Mouse (Mus musculus): ENCODE results near the gene Mrps23.

Mrps23 gene

DNA sequence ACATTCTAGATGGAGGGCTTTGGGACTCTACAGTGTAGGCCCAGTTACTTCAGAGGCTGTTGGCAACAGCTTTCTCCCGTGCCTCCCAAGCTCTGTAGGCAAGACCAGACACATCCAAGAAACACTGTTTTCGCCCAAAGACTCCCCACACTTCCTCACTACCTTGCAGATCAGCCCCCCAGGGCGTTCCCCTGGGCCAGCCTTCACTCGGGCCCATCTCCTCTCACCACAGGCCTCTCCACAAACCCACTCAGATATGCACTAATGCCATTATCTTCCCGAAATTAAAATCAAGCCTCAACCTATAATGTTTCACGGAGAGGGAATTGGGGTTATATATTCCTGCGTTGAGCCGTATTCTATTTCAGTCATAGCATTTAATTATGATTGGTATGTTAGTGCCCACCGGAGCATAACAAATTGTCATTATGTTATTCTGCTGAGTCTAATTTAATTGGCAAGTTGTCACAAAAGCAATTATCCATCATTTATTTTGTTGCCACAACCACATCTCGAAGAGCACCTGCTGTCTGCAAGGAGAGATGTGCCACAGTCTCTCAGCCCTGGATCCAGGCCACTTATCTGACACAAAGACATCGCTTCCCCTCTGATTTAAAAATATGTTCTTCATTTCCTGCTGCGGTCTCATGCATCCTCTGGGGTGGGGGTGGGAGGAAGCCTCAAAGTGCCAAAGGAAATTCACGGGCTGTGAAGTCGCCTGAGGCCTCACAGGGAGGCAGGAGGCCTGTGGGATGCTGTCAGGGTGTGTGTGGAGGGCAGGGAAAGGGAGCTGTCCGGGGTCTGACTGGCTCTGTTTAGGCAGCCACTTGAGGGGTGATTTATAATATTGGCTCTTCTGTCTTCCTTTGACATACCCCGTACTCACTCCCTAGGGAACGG lies 29.6 kb downstream of the Mrps23 start:
- in situ Hi-C loops (cut with MboI; ENCODE audit: low pct_unique_long_range_greater_than_20kb in 1 of 2, low sequenced_read_pairs in 2 of 2, unreplicated experiment in 1 of 2): no loop called here

DNA sequence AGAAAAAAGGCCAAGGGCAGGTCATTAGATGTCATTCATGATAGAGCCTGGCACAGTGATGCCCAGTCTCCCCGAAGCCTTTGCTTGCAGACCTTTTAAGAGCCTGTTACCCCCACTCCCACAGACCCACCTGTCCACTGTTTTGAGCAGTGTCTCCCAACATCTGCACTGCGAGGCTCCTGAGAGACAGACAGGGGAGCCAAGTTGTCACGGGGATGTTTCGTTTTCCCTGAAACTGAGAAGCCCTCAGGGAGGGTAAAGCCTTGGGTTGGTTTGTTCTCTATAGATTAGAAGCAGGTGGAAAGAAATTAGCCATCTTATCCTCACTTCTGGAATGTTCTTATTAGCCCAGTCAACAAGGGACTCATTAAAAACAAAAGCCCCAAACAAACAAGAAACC lies 30.6 kb downstream of the Mrps23 start:
- in situ Hi-C loops (cut with MboI; ENCODE audit: low pct_unique_long_range_greater_than_20kb in 1 of 2, low sequenced_read_pairs in 2 of 2, unreplicated experiment in 1 of 2): no loop called here

DNA sequence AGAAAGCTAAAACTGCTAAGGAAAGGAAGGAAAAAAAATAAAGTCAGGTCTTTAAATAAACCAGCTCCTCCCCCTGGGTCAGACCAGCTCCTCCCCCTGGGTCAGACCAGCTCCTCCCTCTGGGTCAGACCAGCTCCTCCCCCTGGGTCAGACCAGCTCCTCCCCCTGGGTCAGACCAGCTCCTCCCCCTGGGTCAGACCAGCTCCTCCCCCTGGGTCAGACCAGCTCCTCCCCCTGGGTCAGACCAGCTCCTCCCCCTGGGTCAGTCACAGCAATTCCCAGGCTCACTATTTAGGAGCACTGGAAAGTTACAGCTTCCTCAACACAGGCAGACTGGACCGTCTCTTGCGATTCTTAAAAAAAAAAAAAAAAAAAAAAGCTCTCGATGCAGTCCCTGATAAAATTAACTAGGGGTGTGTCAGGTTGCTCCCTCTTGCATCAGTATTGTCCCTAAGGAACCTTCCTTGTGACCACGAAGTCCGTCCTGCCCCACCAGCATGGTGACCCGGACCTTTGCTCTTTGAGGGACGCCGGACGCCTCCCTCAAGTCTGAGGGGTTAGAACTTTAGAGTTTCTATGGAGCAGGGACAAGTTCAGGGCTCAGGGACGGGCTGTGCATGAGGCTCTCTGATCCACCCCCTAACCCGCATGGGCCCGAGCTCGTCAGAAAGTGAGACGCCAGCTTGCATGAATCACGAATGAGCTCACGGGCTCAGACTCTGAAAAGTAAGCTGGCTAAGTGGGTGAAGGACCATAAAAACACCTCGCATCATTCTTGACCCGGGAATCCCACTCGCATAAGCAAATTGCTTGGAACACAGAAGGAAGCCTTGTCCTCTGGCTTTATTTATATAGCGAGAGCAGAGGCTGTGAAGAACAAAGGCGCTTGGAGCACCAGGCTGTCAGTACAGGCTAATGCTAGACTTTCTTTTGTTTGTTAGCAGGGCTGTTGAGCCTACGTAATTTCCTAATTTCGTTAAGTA lies 31.3 kb downstream of the Mrps23 start:
- in situ Hi-C loops (cut with MboI; ENCODE audit: low pct_unique_long_range_greater_than_20kb in 1 of 2, low sequenced_read_pairs in 2 of 2, unreplicated experiment in 1 of 2): no loop called here

DNA sequence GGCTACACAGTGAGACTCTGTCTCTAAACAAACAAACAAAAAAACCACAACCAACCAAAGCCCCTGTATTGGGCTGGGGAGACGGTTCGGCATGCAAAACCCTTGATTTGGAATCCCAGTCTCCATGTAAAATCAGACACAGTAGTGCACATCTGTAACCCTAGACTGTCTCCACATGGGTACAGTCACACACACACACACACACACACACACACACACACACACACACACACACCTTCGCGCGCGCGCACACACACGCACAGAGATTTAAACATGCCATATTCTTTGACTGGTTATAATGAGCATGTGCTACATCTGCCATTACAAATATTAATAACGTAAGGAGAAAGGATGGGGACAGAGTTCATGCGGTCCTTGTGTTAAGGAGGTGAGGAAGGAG lies 36.1 kb downstream of the Mrps23 start:
- in situ Hi-C loops (cut with MboI; ENCODE audit: low pct_unique_long_range_greater_than_20kb in 1 of 2, low sequenced_read_pairs in 2 of 2, unreplicated experiment in 1 of 2): no loop called here

DNA sequence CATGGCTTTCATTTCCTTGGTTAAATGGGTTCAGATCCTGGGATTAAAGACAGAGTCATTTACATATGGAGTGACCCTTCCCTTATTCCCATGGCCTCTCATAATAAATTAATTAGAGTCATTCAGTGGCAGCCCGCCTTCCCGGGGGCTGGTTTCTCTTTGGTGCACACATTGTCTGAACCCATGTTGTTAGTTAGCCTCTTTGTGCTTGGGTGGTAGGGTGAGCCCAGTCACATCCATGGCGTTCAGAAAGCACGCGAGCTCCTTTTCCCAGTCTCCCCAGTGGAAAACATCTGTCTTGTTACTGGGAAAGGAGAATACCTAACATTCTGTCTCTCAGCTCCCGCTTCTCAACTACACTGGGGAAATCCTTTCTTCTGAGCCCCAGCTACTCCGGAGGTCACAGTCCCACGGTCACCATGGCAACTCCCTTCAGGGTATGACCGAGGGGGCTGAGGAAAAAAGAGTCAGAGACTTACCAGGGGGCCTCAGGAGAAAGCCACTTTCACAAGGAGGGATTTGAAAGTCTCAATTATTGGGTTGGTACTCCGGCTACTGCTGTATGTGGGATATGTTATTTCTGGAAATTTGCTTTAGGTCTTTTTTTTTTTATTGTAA lies 36.7 kb downstream of the Mrps23 start:
- in situ Hi-C loops (cut with MboI; ENCODE audit: low pct_unique_long_range_greater_than_20kb in 1 of 2, low sequenced_read_pairs in 2 of 2, unreplicated experiment in 1 of 2): no loop called here

DNA sequence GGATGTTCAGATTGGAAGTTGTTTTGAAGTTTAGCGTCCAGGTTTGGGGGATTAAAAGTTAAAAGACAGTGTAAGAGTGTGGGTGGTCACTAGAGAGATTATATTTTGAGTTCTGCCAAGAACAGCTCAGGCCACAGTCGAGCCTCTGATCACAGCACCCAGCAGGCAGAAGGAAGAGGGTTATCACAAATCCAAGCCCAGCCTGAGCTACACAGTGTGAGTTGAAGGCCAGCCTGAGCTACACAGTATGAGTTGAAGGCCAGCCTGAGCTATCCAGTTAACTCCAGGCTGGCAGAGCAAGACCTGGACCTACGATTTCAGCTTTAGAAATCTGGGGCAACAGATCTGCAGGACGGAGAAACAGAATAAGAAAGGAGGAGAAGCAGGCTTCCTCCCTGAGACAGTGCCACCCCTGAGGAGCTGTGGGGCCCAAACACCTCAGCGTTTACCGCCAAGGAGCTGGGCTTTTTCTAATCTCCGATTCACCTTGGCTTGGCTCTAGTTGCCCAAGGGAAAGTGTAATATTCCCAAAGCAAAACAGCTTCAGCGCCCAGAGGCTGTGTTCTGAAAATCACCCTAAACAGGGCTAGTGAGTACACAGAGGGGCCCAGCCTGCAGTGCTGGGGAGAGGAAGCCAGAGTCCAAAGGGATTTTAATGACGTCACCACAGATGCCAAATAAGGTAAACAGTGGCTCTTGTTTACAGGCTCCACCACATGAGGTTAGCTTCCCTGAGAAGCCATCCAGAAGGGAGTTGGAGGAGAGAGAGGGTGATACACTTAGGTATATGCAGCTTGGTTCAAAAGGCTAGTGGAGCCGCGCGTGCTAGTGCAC lies 37.5 kb downstream of the Mrps23 start:
- in situ Hi-C loops (cut with MboI; ENCODE audit: low pct_unique_long_range_greater_than_20kb in 1 of 2, low sequenced_read_pairs in 2 of 2, unreplicated experiment in 1 of 2): no loop called here

DNA sequence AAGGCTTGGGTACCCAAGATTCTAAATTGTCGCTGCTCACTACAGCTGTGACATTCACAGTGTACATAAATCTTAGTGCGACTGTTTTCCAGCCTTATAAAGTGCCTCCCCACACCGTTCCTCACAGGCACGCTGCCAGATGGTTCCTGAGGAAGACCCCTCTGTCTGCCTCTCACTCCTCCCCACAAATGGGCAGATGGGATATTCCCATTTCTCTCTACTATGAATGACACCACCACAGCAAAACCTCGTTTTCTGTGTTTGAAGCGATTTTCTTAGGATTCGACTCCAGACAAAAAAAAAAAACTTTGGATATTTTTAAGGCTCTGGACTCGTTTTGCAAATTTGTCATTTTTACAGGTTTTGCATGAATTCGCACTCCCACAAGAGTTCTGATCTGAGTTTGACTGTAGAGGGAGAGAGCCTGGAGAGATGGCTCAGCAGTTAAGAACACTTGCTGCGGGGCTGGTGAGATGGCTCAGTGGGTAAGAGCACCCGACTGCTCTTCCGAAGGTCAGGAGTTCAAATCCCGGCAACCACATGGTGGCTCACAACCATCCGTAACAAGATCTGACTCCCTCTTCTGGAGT lies 41.5 kb downstream of the Mrps23 start:
- in situ Hi-C loops (cut with MboI; ENCODE audit: low pct_unique_long_range_greater_than_20kb in 1 of 2, low sequenced_read_pairs in 2 of 2, unreplicated experiment in 1 of 2): no loop called here

DNA sequence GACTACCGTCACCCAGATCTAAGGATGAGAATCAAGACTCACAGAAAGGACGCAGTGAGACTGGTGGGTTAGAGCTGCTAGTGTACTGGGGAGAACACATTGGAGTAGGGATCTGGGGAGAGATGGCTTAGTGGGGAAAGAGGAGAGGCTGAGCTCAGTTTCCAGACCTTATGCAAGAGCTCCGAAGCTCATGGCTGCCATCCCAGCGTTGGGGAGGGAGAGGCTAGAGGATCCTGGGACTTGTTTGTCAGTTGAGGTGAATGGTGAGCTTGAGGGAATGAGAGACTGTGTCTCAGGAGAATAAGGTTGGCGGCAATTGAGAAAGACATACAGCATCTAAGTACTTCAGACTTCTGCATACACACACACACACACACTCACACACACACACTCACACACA lies 44.4 kb downstream of the Mrps23 start:
- in situ Hi-C loops (cut with MboI; ENCODE audit: low pct_unique_long_range_greater_than_20kb in 1 of 2, low sequenced_read_pairs in 2 of 2, unreplicated experiment in 1 of 2): no loop called here

DNA sequence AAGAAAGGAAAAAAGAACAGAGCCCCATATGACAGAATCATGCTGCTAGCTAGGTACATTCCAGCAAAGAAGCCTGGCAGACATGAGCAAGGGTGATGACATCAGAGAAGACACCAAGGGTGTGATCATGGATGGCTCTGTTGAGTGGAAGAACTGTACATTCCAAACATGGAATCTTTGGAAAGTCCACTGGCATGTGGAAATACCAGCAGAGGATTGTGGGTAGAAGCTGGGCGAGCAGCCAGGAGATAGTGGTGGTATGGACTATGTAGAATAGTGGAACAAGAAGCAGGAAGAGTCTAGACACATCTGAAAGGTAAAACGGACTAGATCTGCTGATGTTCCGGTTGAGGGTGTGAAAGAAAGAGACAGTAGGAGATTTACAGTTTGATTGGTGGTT lies 46.4 kb downstream of the Mrps23 start:
- in situ Hi-C loops (cut with MboI; ENCODE audit: low pct_unique_long_range_greater_than_20kb in 1 of 2, low sequenced_read_pairs in 2 of 2, unreplicated experiment in 1 of 2): no loop called here

DNA sequence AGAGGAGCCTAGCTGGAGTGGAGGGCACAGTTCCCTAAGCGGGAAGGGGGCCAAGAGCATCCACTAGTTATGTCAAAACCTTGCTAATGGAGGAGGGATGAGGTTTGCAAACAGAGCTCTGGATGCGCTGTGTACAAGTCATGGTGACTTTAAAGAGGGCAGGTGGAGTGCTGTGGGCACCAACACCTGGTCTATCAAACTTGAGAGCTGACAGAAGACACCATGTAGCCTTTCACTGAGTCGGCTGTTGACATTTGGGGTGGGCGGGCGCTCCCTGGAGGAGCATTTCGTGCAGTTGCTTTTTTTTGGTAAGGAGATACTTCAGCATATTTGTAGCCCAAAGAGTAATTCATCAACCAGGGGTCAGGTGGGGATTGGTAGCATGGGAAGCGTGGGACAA lies 47.1 kb downstream of the Mrps23 start:
- in situ Hi-C loops (cut with MboI; ENCODE audit: low pct_unique_long_range_greater_than_20kb in 1 of 2, low sequenced_read_pairs in 2 of 2, unreplicated experiment in 1 of 2): no loop called here

DNA sequence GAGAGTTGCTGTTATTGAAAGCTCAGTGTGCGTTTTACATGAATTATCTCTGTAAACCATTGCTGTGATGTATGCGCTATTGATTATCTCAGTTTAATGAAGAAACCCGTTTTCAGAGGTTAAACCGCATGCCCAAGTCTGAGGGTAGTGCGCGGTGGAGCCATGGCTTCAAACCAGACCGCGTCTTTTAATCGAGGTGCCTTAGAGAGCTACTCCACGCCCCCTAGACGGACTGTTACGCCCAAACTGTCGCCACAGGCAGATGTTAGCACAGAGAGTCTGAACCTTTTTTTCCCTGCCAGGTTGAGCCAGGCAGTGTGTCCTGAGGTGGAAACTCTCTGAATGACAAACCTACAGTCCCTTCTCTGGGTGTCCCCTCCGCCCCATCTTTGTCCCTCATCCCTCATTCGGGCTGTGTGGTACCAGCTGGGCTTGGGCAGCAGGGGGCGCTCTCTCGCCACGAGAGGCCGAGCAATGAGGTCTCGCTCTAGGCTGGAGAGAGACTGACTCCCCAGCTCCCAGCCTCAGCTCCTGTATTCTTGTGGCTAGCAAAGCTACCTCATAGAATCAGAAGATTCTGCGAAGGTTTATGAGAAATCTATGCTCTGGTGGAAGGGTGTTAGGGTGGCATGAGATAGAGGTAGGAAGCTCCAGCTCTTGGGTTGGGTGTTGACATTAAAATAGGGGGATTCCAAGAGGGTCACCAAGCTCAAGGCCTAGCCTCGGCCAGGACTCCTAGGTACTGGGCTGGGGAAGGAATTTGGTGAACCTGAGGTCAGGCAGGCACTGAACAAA lies 48.0 kb downstream of the Mrps23 start:
- in situ Hi-C loops (cut with MboI; ENCODE audit: low pct_unique_long_range_greater_than_20kb in 1 of 2, low sequenced_read_pairs in 2 of 2, unreplicated experiment in 1 of 2): no loop called here

DNA sequence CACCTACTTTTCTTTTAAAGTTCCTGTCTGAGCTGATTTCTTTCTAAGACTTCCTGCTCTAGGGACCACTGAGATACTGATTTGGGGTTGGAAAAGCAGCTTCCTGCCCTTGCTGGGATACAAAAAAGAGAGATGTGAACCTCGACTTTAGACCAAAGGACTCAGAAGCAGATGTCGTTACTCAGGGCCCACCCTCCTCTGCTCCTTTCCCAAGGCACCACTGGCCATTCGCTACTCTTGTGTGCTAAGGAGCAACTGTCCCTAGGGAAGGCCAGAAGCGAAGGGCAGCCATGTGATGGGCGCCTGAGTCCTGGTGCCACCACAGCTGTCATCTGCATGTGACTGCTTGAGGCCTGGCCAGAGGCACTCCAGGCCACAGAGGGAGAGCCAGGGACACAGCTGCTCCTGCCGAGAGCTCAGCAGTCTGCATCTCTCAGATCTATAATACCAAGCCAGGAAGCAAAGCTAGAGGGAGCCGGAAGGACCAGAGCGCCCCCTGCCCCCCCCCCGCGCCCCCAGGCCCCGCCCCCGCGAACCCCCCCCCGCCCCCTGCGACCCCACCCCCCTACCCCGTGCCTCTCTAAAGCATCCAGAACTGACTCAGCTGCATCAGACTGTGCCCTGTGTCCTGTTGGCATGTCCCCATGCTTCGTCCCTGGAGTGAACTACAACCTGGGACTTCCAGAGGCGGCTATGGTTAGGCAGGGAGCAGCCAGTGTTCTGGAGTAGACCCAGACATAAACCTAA lies 48.8 kb downstream of the Mrps23 start:
- in situ Hi-C loops (cut with MboI; ENCODE audit: low pct_unique_long_range_greater_than_20kb in 1 of 2, low sequenced_read_pairs in 2 of 2, unreplicated experiment in 1 of 2): no loop called here

DNA sequence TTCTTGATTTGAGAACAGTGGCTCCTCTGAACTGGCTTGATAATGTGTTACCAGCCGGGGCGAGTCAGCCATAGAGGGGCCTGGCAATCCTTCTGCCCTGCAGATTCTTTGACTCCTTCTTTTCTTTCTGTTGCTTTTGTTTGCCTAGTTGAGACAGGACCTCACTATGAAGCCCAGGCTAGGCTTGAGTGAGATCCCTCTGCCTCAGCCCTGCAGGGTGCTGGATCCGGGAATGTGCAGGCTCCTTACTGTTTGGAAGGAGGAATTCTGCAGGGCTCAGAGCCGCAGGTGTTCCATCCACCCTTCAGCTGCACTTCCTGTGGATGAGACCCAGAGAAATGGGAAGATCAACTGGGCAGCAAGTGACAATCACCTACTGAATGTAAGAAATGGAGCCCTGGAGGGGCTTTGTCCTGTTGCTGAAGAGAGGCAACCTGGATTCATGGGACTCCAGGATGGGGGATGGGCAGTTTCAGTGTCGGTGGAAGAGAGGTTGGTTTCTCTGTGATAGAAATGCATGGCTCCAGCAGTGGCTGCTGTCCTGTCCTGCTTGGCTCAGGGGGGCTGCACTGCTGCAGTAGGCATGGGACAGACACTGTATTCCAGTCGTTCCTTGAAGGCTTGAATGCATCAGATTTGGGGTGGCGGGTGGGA lies 49.5 kb downstream of the Mrps23 start:
- in situ Hi-C loops (cut with MboI; ENCODE audit: low pct_unique_long_range_greater_than_20kb in 1 of 2, low sequenced_read_pairs in 2 of 2, unreplicated experiment in 1 of 2): no loop called here

DNA sequence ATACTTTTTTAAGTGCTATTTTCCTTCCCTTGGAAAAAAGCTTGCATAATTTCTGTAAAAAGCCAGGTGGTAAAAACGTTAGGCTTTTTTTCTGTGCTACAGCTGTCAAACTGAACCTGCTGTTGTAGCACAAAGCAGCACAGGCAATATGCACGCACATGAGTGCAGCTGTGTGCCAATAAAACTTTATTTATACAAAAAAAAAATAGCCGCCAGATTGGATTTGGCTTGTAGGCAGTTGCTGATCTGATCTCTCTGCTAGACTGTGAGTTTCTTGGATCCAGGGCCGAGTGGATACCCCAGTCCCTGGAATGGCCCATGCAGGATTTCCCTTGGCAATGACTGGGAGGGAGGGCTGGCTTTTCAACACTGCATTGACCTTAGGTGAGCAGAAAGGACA lies 53.5 kb downstream of the Mrps23 start:
- in situ Hi-C loops (cut with MboI; ENCODE audit: low pct_unique_long_range_greater_than_20kb in 1 of 2, low sequenced_read_pairs in 2 of 2, unreplicated experiment in 1 of 2): loop anchor here in 1 of 2 experiments (5.0 kb wide), 1 partner anchor 45 kb away; no protein-coding TSS in a partner anchor

DNA sequence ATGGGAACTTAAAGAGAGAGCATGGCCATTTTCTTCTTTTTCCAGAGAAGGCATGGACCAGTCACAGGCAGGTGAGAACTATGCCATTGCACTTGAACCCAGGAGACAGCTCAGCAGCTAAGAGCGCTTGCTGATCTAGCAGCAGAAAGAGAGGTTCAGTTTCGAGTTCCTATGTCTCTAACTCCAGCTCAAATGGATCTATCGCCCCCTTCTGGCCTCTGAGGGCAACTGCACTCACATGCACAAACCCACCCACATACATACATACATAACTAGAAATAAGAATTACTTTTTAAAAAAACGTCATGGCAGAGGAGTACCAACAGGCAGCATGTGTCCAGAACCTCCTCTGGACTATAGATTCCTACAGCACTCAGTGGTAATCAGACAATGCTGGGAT lies 54.0 kb downstream of the Mrps23 start:
- in situ Hi-C loops (cut with MboI; ENCODE audit: low pct_unique_long_range_greater_than_20kb in 1 of 2, low sequenced_read_pairs in 2 of 2, unreplicated experiment in 1 of 2): loop anchor here in 1 of 2 experiments (5.0 kb wide), 1 partner anchor 46 kb away; no protein-coding TSS in a partner anchor

DNA sequence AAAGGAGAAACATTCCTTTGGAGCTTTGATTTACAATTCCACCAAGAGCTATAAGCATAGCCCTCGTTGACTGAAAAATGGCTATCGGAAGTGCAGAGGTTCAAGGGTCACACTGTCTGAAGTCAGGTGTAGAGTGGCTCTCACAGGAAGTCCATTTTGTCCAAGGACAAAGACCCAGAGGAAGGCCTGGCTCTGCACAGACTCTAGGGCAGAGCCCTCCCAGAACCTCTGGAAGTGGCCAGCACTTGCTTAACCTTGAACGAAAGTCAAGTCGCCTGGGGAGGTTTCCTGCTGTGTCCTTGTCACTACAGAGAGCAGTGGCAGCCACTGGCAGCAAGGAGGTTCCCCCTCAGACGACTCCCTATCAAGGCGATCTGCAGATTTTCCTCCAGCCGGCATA lies 56.3 kb downstream of the Mrps23 start:
- in situ Hi-C loops (cut with MboI; ENCODE audit: low pct_unique_long_range_greater_than_20kb in 1 of 2, low sequenced_read_pairs in 2 of 2, unreplicated experiment in 1 of 2): no loop called here
